Mouse (Mus musculus): ENCODE measurements around the gene Nat8f2. TPM values are rescaled to one million over a fixed set of nuclear protein-coding genes. Genes with fewer than 3 reads are reported as not detected.

Gene Nat8f2
- total RNA-seq, 2 experiments from 2014 or later = not detected

GRCm38 (mm10) chr6:85829462-85829861, 39.5 kb downstream of the Nat8f2 start:
- no peak for ATAC-seq (replicated peaks; ENCODE audit: poor library complexity)

GRCm38 (mm10) chr6:85825886-85826285, 43.1 kb downstream of the Nat8f2 start:
- ATAC-seq (replicated peaks; ENCODE audit: poor library complexity) = no peak

GRCm38 (mm10) chr6:85823382-85824090, 45.4 kb downstream of the Nat8f2 start:
- ATAC-seq (replicated peaks; ENCODE audit: poor library complexity) = no peak

GRCm38 (mm10) chr6:85822286-85822685, 46.7 kb downstream of the Nat8f2 start:
- ATAC-seq (replicated peaks; ENCODE audit: poor library complexity) = no peak

- ATAC-seq (replicated peaks; ENCODE audit: poor library complexity) = no peak
These were observed 48.1 kb downstream of the Nat8f2 start, which contains the start of the genes Nat8f6 and Nat8f5 for GRCm38 (mm10) chr6:85820837-85821236. Gene Nat8f6, minus strand, starts transcription at chr6:85820954. Gene Nat8f5, minus strand, starts transcription at chr6:85820972.

- ATAC-seq (replicated peaks; ENCODE audit: poor library complexity) = no peak
These were observed 50.6 kb downstream of the Nat8f2 start for GRCm38 (mm10) chr6:85818338-85818737.

Other genes with a start within 250 kb of the Nat8f2 start
- gene Nat8f7, start 156.0 kb downstream of the Nat8f2 start, total RNA-seq (2015) = not detected in 2 replicates
- gene Nat8f7, start 156.0 kb downstream of the Nat8f2 start, total RNA-seq (2017) = not detected in 2 replicates
- not detected in 2 replicates for gene Nat8f3, start 103.4 kb downstream of the Nat8f2 start, total RNA-seq (2015)
- not detected in 2 replicates for gene Nat8f3, start 103.4 kb downstream of the Nat8f2 start, total RNA-seq (2017)
- gene Nat8f6, start 48.2 kb downstream of the Nat8f2 start, total RNA-seq (2015) = not detected in 2 replicates
- gene Nat8f6, start 48.2 kb downstream of the Nat8f2 start, total RNA-seq (2017) = not detected in 2 replicates
- gene Nat8f5, start 48.2 kb downstream of the Nat8f2 start, total RNA-seq (2015) = not detected in 2 replicates
- not detected in 2 replicates for gene Nat8f5, start 48.2 kb downstream of the Nat8f2 start, total RNA-seq (2017)
- not detected in 2 replicates for gene Nat8, start 37.1 kb downstream of the Nat8f2 start, total RNA-seq (2015)
- gene Nat8, start 37.1 kb downstream of the Nat8f2 start, total RNA-seq (2017) = not detected in 2 replicates
- 0.05 and 0.27 TPM in 2 replicates for gene Nat8f4, start 35.7 kb upstream of the Nat8f2 start, total RNA-seq (2015)
- gene Nat8f4, start 35.7 kb upstream of the Nat8f2 start, total RNA-seq (2017) = 0.62 and 1.8 TPM in 2 replicates
- 25.4 and 26.1 TPM in 2 replicates for gene Tprkb, start 42.7 kb upstream of the Nat8f2 start, total RNA-seq (2015)
- gene Tprkb, start 42.7 kb upstream of the Nat8f2 start, total RNA-seq (2017) = 32.1 and 43.8 TPM in 2 replicates
- gene Nat8f1, start 46.5 kb upstream of the Nat8f2 start, total RNA-seq (2015) = 4.8 and 5.0 TPM in 2 replicates
- 2.4 and 5.7 TPM in 2 replicates for gene Nat8f1, start 46.5 kb upstream of the Nat8f2 start, total RNA-seq (2017)
- gene Dusp11, start 92.5 kb upstream of the Nat8f2 start, total RNA-seq (2015) = 61.4 and 64.5 TPM in 2 replicates
- gene Dusp11, start 92.5 kb upstream of the Nat8f2 start, total RNA-seq (2017) = 36.7 and 38.0 TPM in 2 replicates
- gene Figla, start 147.0 kb upstream of the Nat8f2 start, total RNA-seq (2015) = not detected in 2 replicates
- gene Figla, start 147.0 kb upstream of the Nat8f2 start, total RNA-seq (2017) = not detected in 2 replicates
- gene Add2, start 159.5 kb upstream of the Nat8f2 start, total RNA-seq (2015) = 2.5 and 4.6 TPM in 2 replicates
- gene Add2, start 159.5 kb upstream of the Nat8f2 start, total RNA-seq (2017) = 6.7 and 8.0 TPM in 2 replicates